Mouse (Mus musculus) kidney, adult 8-10 months (tissue): ENCODE measurements around the gene Cldn6.

Source experiments
- DNase-seq, 2 experiments: peaks; one replicate each; pipeline ENCODE4 v3.0.0; 2022

The Cldn6 gene

DNA sequence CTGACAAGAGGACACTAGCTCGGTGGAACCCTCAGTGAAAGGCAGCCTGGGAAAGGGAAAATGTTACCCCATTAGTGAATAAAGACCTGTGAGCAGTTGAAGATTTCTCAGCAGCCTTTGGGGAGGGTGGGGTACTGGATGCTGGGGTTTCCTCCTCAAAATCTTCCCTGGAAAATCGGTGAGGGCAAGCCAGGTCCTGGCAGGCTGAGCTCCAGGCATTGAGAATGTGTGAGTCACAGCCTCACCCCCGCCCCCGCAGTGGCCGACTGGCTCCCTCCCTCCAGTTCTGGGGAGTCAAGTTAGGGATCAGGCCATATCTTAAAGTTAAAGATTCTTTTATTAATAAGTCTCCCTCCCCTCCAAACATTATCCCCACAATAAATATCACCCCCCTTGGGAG lies 3.9 kb upstream of the Cldn6 start:
- DNase-seq: peak in 1 of 2 experiments; percentile 40

GRCm38 (mm10) chr17:23675564-23676281 lies 3.3 kb upstream of the Cldn6 start:
- DNase-seq: peak in 1 of 2 experiments; percentile 66

DNA sequence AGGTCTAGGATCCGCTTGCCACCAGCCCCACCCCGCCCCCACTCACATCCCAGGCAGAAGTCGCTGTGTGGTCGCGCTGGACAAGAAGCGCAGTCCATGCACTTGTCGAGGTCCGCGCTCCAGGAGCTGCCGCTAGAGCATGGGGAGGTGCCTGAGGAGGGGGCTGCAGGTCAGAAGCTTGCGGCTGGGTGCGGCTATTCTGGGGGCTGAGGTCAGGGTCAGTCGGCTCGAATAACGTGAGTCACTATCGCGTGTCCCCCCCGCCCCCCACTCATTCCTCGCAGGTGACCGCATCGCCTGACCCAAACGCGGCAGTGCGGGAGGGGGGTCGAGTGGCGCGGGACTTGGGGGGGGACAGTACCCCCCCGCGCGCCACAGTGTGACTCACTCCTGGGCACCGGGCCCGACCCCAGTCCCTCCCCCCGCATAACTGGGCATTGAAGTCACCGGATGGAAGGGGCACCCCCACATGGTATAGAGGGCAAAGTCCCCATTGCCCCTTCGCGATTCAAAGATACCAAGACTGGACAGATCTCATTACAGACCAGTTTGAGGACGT lies 2.5 kb upstream of the Cldn6 start:
- peak in 1 of 2 experiments; percentile 38 for DNase-seq

DNA sequence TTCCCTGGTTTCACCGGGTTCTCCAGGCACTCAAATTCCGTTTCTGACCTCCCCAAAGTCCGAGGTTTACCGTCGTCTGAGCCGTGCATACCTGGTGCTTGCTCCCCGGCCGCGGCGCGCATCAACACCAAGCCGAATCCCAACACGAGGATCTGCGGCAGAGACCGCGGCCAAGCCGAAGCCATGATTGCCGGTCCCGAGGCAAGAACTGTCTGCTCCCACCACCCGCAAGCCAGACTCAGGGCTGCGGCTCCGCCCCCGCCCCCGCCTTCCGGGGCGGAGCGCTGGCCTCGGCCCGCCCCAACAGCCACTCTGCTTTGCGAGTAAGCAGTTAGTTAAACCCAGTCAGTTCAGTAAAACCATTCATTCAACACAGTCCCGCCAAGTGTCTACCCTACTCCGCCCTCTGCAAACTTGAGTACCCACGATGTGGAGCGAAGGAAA lies 1.8 kb upstream of the Cldn6 start, which contains the start of gene Tnfrsf12a:
Gene Tnfrsf12a, minus strand, starts transcription at position 233 of the 444 bp plus-strand sequence.
- peak; percentile 88 to 89 for DNase-seq

- no peak for DNase-seq
Measured at GRCm38 (mm10) chr17:23680336-23680735, 1.3 kb downstream of the Cldn6 start.

DNA sequence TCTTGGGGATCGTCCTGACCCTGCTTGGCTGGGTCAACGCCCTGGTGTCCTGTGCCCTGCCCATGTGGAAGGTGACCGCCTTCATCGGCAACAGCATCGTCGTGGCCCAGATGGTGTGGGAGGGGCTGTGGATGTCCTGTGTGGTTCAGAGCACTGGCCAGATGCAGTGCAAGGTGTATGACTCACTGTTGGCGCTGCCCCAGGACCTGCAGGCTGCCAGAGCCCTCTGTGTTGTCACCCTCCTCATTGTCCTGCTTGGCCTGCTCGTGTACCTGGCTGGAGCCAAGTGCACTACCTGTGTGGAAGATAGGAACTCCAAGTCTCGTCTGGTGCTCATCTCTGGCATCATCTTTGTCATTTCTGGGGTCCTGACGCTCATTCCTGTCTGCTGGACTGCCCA lies 2.0 kb downstream of the Cldn6 start:
- DNase-seq: peak in 1 of 2 experiments; percentile 32

DNA sequence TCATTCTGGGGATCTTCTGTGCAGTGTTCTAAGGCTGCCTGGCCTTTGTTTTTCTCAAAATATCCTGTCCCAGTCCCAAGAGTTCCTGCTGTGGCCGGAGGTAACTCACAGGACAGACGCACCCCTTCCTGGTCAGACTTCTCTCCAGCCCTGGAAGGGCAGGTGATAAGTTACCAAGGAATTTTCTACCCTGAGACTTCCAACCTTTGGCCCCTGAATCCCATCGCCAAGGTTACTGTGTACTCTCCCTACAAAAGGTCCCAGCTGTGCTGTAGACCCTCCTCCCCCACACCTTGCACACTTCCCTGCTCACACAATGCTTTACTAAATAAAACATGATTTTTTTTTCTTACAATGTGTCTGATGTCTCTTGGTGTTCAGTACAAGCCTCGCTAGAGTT lies 3.0 kb downstream of the Cldn6 start:
- peak in 1 of 2 experiments; percentile 59 for DNase-seq

GRCm38 (mm10) chr17:23682530-23682929 lies 3.5 kb downstream of the Cldn6 start:
- peak in 1 of 2 experiments; percentile 25 for DNase-seq

- DNase-seq: no peak
Measured at GRCm38 (mm10) chr17:23683226-23683625, 4.2 kb downstream of the Cldn6 start.

GRCm38 (mm10) chr17:23683856-23684672 lies 5.0 kb downstream of the Cldn6 start, which contains the start of gene Cldn9:
TSS of gene Cldn9 (minus strand) at chr17:23684026.
- peak in 1 of 2 experiments; percentile 31 for DNase-seq

GRCm38 (mm10) chr17:23694491-23694890 lies 15.4 kb downstream of the Cldn6 start:
- DNase-seq: no peak

GRCm38 (mm10) chr17:23695801-23696200 lies 16.8 kb downstream of the Cldn6 start:
- no peak for DNase-seq

DNA sequence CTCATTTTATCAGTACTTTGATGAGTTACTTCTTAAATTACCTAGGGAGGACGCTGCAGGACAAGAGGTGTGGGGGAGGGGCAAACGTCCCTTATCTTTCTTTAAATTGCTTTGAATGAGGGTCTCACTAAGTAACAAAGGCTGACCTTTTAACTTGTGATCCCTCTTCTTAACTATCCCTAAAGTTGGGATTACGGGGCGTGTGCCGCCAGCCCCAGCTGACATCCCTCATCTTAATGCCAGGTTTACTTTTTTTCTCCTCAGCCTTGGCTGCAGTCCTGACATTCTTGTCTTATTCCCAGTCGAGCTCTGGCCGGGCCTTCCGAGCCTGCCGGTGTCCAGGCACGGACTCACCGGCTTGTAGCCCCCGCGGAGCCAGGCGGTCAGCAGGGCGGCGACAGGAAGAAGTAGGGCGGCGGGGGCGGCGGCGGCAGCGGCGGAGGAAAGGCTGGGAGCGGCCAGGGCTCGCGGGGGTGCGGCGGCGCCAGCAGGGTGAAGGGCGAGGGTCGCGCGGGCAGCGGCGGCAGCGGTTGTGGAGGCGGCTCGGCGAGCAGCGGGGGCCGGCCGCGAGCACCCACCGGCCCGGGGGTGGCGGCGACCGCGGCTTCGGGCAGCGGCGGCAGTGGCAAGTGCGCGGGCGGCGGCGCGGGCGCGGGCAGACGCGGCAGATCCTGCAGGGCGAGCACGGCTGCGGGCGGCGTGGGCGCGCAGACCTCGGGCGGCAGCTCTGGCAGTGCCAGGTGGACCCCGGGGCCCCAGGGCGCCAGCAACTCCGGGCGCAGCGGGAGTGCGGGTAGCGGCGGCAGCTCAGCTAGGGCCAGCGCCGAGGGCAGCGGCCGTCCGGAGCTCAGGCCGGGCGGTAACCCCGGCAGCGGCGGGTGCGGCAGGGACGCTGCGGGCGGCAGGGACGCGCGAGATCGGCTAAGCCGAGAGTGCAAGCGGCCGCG lies 20.4 kb downstream of the Cldn6 start:
- peak in 1 of 2 experiments; percentile 40 for DNase-seq

- peak; percentile 92 to 94 for DNase-seq
Measured at GRCm38 (mm10) chr17:23700079-23700478, 21.0 kb downstream of the Cldn6 start.

DNA sequence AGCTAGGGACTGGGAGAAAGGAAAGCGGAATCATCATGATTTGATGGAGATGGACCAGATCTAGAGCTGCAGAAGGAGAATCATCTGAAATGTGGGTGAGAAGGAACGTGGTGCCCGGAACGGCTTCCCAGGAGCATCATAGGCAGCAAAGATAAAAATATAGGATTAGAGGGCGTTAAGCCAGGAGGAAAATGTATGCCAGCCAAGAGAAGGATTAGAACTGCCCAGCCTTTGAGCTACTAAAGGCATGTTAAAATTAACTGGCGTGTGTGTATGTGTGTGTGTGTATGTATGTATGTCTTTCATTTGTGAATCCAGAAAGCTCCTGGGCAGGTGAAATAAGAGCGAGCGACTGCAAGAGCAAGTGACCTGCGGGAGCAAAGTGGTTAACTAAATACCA lies 24.3 kb downstream of the Cldn6 start:
- no peak for DNase-seq

DNA sequence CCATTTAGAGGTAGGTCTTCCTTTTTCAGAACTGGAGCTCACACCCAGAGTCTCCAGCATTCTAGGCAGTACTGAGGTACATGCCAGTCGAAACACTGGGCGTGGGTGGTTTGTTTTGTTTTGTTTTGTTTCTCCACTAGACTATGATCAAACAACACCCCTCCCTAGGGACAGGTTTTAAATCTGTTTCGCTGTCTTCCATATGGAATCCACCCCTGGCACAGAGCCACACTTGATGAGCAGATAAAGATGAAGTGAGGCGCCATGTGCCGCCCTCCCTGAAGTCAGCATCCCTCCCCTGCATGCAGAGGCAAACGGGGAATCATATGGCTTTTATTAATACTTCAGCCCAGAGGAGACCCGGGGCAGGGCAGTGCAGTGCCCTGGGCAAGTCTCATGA lies 25.7 kb downstream of the Cldn6 start:
- DNase-seq: no peak

DNA sequence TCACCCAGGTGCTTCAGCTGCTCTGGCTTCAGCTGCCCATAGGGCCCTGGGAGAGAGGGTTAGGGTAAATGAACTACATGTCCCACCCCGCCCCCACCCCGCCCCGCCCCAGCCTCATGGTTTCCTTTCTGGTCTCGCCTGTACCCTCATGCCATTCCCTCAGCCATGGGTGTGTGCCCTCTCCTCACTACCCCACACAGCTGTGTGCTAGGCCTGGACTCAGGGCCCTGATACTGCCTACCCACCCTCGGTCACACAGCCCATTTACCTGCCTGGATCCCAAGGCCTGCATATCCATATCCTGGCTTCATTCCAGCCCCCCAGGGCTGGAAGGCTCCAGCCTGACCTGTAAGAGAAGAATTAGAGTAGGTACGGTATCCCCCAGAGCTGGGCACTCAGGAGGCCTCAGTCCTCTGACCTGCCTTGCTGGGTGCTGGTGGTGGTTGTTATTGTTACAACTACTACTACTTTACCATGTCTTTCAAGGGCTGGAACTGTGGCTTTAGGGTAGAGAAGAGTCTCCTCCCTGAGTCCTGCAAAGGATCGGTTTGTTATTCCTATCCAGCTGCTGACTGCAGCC lies 26.6 kb downstream of the Cldn6 start:
- no peak for DNase-seq

- DNase-seq: peak; percentile 52 to 80
Measured at GRCm38 (mm10) chr17:23706212-23706611, 27.2 kb downstream of the Cldn6 start.

DNA sequence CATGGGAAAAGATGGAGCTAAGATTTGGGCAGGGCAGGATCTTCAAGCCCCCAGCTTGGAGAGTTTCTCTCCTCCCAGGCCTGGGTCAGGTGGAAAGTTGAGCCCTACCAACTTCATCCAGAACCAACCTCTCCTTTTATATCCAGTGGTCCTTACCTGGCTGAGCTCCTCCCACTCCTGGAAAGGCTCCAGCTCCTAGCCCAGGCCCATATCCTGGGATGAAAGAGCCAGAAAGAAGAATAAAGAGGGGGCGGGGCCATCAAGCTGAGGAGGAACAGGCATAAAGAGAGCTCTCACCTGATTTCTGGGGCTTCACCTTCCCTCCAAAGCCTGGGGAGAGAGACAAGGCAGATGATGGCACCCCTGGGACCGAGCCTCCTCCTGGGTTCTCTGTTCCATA lies 38.0 kb downstream of the Cldn6 start:
- no peak for DNase-seq

GRCm38 (mm10) chr17:23719455-23719854 lies 40.4 kb downstream of the Cldn6 start:
- no peak for DNase-seq

- DNase-seq: no peak
Measured at GRCm38 (mm10) chr17:23721886-23722285, 42.8 kb downstream of the Cldn6 start.
